Mouse (Mus musculus) erythroblast, embryonic 14.5 days (primary cell): ENCODE data around the gene Angel1. TPM values are rescaled to one million over a fixed set of nuclear protein-coding genes. Genes with fewer than 3 reads are reported as not detected.

Experiments used
- H3K27me3 ChIP-seq: 2 replicates; pipeline ENCODE4 v1.6.1; 2012; ENCODE audit warnings: inconsistent platforms; ENCODE audit not compliant: control insufficient read depth
- H3K36me3 ChIP-seq: 2 replicates; pipeline ENCODE4 v1.6.1; 2012; ENCODE audit warnings: mild to moderate bottlenecking, inconsistent platforms; ENCODE audit not compliant: control insufficient read depth
- H3K4me1 ChIP-seq: 2 replicates; pipeline ENCODE4 v1.6.1; 2012; ENCODE audit warnings: inconsistent platforms; ENCODE audit not compliant: control insufficient read depth
- H3K4me3 ChIP-seq: replicated peaks from 2 replicates; pipeline ENCODE3; 2012; ENCODE audit warnings: moderate library complexity, mild to moderate bottlenecking, inconsistent platforms
- H3K9me3 ChIP-seq: 2 replicates; pipeline ENCODE4 v1.6.1; 2012; ENCODE audit warnings: low read length, inconsistent platforms, mixed read lengths; ENCODE audit not compliant: control insufficient read depth
- GATA1 ChIP-seq: IDR thresholded peaks from 2 replicates; pipeline ENCODE4 v1.6.1; 2012; ENCODE audit warnings: low read length, inconsistent platforms, mixed read lengths
- TAL1 ChIP-seq: IDR thresholded peaks from 3 replicates; pipeline ENCODE4 v1.6.1; 2012; ENCODE audit warnings: low read length, inconsistent platforms, mixed read lengths
- polyA plus RNA-seq: library from polyadenylated mRNA; stranded (reverse); fragments of >175 nt; gene quantifications from 2 replicates; pipeline ENCODE4 v1.2.3, GENCODE M21; 2012

Angel1 gene
- polyA plus RNA-seq, 1 experiment: 0.01 TPM

DNA sequence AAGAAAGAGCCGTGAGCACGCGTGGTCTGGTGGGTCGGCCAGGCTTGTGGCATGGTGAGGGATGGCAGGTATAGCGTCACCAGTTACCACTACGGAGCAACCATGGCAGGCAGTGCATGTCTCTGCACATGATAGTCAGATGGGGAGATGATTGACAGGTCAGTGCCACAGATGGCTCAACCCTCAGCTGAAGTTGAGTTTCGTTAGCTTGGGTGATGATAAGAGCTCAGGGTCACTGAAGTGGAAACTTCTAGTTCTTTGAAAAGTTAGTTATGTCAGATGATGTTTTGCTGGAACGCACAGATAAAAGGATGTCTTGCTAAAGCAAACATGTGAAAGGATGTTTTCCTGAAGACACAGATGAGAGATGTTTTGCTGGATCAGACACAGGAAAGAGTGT lies 40.2 kb upstream of the Angel1 start:
- TF ChIP-seq TAL1 (no peak), GATA1 (no peak)
- Histone ChIP-seq H3K4me3 (no peak overlapping the region), H3K36me3 (no peaks in the 10 kb centered on the region), H3K4me1 (peaks cover 2% of the 10 kb centered on the region; the same call in 1 of the 2 replicates), H3K27me3 (no peaks in the 10 kb centered on the region), H3K9me3 (no peaks in the 10 kb centered on the region)

DNA sequence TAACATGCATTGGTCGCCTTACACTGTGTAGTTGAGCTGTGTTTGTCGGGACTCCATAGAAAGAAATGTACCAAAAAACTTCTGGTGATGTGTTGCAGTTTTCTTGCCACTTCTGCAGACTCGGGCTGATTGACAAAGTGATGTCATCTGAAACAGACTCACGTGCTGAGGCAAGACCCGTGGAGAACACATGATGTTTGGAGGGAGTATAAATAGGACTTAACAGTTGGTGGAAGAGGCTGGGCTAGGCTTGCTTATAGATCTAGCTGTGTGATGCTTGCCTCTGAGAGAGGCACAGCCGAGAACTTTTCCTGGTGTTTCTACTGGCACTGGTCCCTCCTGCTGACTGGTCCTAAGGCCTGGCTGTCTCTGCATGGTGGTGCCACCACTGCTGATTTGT lies 37.8 kb upstream of the Angel1 start:
- H3K4me3 ChIP-seq: no peak overlapping the region
- peaks cover 2% of the 10 kb centered on the region; the same call in 1 of the 2 replicates for H3K4me1 ChIP-seq
- no peaks in the 10 kb centered on the region for H3K9me3 ChIP-seq
- TF ChIP-seq TAL1: no peak
- no peak for TF ChIP-seq GATA1
- H3K27me3 ChIP-seq: no peaks in the 10 kb centered on the region
- H3K36me3 ChIP-seq: no peaks in the 10 kb centered on the region

DNA sequence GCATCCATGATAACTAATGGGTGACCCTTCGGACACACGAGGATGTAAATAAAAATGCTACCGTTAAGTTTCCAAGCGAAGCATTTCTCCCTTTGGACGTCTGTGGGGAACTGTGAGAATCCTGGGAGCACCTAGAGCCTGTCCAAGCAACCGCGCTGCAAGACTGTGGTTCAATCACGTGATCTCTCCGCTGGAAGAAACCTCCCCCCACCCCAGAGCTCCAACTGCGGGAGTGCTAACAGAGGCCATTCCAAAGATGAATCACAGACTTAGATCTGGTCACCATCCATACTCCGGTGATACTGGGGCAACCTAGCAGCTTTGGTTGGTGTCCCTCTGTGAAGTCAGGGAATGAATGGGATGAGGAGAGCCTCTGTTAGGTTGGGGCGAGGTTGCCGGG lies 34.8 kb upstream of the Angel1 start:
- TF ChIP-seq TAL1: no peak
- no peak for TF ChIP-seq GATA1

DNA sequence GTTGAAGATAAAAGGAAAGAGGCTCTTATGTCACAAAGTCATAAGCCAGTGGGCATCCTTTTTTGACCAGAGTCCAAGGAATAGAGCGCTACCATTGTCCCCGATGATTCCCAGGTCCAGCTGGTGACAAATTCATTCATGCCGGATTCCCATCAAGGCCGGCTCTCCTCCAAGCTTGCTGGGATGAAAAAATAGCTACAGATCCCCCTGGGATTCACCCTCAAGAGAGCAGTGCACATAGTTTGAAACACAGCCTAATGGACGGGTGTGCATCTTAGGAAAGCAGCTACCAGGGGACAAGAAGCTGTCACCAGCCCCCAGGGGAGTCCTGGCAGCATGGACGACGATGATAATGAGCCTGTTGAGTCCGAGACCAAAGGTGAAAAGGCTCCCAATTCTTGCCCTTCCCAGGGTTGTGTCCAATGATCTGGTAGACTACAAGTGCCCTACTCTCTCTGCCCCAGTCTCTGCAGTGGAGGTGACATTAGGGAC lies 8.1 kb upstream of the Angel1 start, which contains the start of gene Lrrc74a:
Gene Lrrc74a, plus strand, starts transcription at position 51 of the 492 bp plus-strand sequence.
- H3K9me3 ChIP-seq: no peaks in the 10 kb centered on the region
- no peak within 1 kb of the TSS for H3K4me3 ChIP-seq
- TF ChIP-seq TAL1 (no peak), GATA1 (no peak)
- H3K36me3 ChIP-seq: no peaks in the 10 kb centered on the region
- no peaks in the 10 kb centered on the region for H3K4me1 ChIP-seq
- no peaks in the 10 kb centered on the region for H3K27me3 ChIP-seq

More for the DNA sequence above, 34.8 kb upstream of the Angel1 start:
- Histone ChIP-seq H3K36me3 (no peaks in the 10 kb centered on the region), H3K4me1 (no peaks in the 10 kb centered on the region), H3K4me3 (no peak overlapping the region), H3K27me3 (no peaks in the 10 kb centered on the region), H3K9me3 (no peaks in the 10 kb centered on the region)

DNA sequence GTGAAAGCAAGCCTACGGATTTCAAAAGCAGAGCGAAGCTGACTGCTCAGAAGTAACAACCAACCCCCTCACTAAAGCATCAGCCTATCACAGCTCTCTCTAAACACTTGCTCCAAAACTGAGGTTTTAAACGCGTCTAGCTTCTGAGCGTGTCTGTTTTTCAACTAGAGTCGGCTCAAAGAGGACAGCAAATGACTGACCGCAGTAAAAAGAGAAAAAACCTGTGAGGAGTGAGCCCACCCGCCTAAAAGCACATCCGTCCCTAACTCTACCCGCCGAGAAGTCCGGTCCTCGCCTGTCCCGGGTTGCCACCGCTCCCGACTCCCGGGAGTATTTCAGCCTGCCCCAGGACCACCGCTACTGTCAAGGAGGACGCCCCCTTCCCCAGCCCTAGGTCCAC lies 554 bp downstream of the Angel1 start:
- H3K4me3 ChIP-seq: peak overlapping the region; percentile 71
- H3K27me3 ChIP-seq: peaks cover 5% of the 10 kb centered on the region; the same call in 1 of the 2 replicates
- H3K4me1 ChIP-seq: peaks cover 9% of the 10 kb centered on the region
- no peak for TF ChIP-seq GATA1
- no peak for TF ChIP-seq TAL1
- H3K9me3 ChIP-seq: no peaks in the 10 kb centered on the region
- no peaks in the 10 kb centered on the region for H3K36me3 ChIP-seq

DNA sequence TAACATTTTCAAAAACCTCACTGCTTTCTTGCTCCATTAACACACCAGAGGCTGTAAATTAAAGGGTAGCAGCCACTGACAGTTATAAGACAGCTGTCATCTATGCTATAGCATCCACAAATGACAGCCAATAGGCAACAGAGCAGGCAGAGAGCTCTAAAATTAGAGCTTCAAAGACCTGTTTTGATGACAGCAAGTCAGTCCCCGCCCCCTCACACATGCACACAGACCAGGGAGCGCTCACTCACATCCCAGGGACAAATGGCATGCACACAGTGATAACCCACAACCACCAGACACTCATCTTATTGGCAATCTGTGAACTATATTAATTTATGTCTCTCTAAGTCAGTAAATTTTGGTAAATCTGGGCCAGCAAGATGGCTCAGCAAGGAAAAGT lies 2.0 kb downstream of the Angel1 start:
- H3K4me1 ChIP-seq: peaks cover 9% of the 10 kb centered on the region
- peaks cover 5% of the 10 kb centered on the region; the same call in 1 of the 2 replicates for H3K27me3 ChIP-seq
- H3K36me3 ChIP-seq: no peaks in the 10 kb centered on the region
- TF ChIP-seq TAL1: no peak
- TF ChIP-seq GATA1: no peak
- H3K9me3 ChIP-seq: no peaks in the 10 kb centered on the region
- no peak overlapping the region for H3K4me3 ChIP-seq

GRCm38 (mm10) chr12:86721453-86721852 lies 4.8 kb downstream of the Angel1 start:
- Histone ChIP-seq H3K27me3 (peaks cover 5% of the 10 kb centered on the region; the same call in 1 of the 2 replicates), H3K9me3 (no peaks in the 10 kb centered on the region), H3K36me3 (no peaks in the 10 kb centered on the region), H3K4me3 (no peak overlapping the region), H3K4me1 (peaks cover 9% of the 10 kb centered on the region)
- TF ChIP-seq GATA1 (no peak), TAL1 (no peak)

DNA sequence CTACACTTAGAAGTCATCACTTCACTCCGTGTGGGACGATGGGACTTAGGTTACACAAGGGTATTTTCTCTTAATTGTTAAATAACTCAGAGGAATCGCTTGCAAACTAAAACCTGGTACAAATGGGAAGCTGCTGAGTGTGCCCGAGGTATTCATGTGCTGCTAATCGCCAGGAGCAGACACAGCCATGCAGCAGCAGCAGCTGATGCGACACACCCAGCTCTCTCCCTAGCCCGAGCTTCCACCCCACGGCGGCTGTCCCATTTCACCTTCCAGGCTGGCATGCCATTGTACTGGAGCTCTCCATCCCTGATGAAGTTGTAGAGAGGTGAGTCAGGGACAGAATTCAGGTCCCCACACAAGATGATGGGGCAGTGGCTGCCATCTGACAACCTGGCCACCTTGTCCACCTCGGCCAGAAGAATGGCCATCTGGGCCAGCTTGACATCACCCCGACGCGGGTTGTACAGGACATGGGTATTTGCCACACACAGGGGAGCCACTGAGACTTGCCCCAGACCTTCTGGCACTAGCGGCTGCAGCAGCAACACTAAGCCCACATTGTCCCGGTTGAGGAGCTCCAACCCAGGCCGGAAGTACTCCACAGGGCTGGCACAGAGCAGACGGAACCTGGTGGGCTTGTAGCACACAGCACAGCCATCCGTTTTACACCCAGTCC lies 6.2 kb downstream of the Angel1 start:
- Histone ChIP-seq H3K27me3 (no peaks in the 10 kb centered on the region), H3K36me3 (no peaks in the 10 kb centered on the region), H3K4me1 (no peaks in the 10 kb centered on the region), H3K4me3 (no peak overlapping the region), H3K9me3 (no peaks in the 10 kb centered on the region)
- TF ChIP-seq TAL1 (no peak), GATA1 (no peak)

- TF ChIP-seq GATA1 (no peak), TAL1 (no peak)
- H3K4me3 ChIP-seq: no peak overlapping the region
- H3K9me3 ChIP-seq: no peaks in the 10 kb centered on the region
- no peaks in the 10 kb centered on the region for H3K27me3 ChIP-seq
- no peaks in the 10 kb centered on the region for H3K36me3 ChIP-seq
- H3K4me1 ChIP-seq: no peaks in the 10 kb centered on the region
These were observed 9.3 kb downstream of the Angel1 start for GRCm38 (mm10) chr12:86716962-86717361.

- TF ChIP-seq GATA1: no peak
- TF ChIP-seq TAL1: no peak
- Histone ChIP-seq H3K4me3 (no peak overlapping the region), H3K36me3 (no peaks in the 10 kb centered on the region), H3K9me3 (no peaks in the 10 kb centered on the region), H3K27me3 (no peaks in the 10 kb centered on the region), H3K4me1 (no peaks in the 10 kb centered on the region)
These were observed 10.9 kb downstream of the Angel1 start for GRCm38 (mm10) chr12:86715401-86715800.
